Mouse (Mus musculus): ENCODE data around the gene Ly6g6d.

Ly6g6d gene

GRCm38 (mm10) chr17:35028315-35028714, 49.5 kb downstream of the Ly6g6d start:
- no peak for TF ChIP-seq GATA4 (IDR thresholded peaks at IDR 0.05; ENCODE audit: insufficient replicate concordance, low read length)

- no peak for TF ChIP-seq GATA4 (IDR thresholded peaks at IDR 0.05; ENCODE audit: insufficient replicate concordance, low read length)
Observed at GRCm38 (mm10) chr17:35027277-35028068, 50.4 kb downstream of the Ly6g6d start, which contains the start of gene Sapcd1. Gene Sapcd1, minus strand, starts transcription at chr17:35028016.

- no peak for TF ChIP-seq GATA4 (IDR thresholded peaks at IDR 0.05; ENCODE audit: insufficient replicate concordance, low read length)
Observed at GRCm38 (mm10) chr17:35026206-35026605, 51.7 kb downstream of the Ly6g6d start.

GRCm38 (mm10) chr17:35024691-35025488, 53.0 kb downstream of the Ly6g6d start:
- TF ChIP-seq GATA4 (IDR thresholded peaks at IDR 0.05; ENCODE audit: insufficient replicate concordance, low read length): no peak

GRCm38 (mm10) chr17:35024261-35024660, 53.6 kb downstream of the Ly6g6d start:
- TF ChIP-seq GATA4 (IDR thresholded peaks at IDR 0.05; ENCODE audit: insufficient replicate concordance, low read length): no peak

- no peak for TF ChIP-seq GATA4 (IDR thresholded peaks at IDR 0.05; ENCODE audit: insufficient replicate concordance, low read length)
Observed at GRCm38 (mm10) chr17:35023756-35024155, 54.1 kb downstream of the Ly6g6d start.

GRCm38 (mm10) chr17:35023221-35023620, 54.6 kb downstream of the Ly6g6d start:
- no peak for TF ChIP-seq GATA4 (IDR thresholded peaks at IDR 0.05; ENCODE audit: insufficient replicate concordance, low read length)

GRCm38 (mm10) chr17:35022541-35023060, 55.3 kb downstream of the Ly6g6d start:
- no peak for TF ChIP-seq GATA4 (IDR thresholded peaks at IDR 0.05; ENCODE audit: insufficient replicate concordance, low read length)

- TF ChIP-seq GATA4 (IDR thresholded peaks at IDR 0.05; ENCODE audit: insufficient replicate concordance, low read length): peak; percentile 100
Observed at GRCm38 (mm10) chr17:35021842-35022477, 55.9 kb downstream of the Ly6g6d start.

All from liver, adult (tissue).